Mouse (Mus musculus): ENCODE measurements around the gene Kcnip1. TPM values are rescaled to one million over a fixed set of nuclear protein-coding genes. Genes with fewer than 3 reads are reported as not detected.

The Kcnip1 gene
- 107 and 130 TPM in 2 replicates for polyA plus RNA-seq (2015; fragmentation: Nextera tagmentation; extraction: Ambion mirVana)

DNA sequence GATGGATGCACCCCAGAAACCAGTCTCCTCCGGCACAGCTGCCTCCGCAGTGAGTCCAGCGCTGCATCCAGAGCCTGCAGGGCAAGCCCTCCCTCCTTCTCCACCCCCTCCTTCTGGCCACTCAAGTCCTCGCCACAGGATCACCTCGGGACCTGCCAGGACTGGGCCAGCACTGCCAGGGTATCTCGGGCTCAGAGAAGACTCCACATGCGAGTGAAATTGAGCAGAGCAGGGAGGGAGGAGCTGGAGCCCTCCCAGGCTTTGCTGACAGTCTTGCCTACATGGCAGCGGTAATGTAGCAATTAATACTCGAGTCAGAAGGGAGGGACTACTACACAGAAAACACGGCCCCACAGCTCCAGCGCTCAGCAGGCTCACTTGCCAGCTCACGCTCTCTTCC is at the start of gene Kcnip1:
TSS of gene Kcnip1 (minus strand) at position 215 of the 400 bp plus-strand sequence.
- peak; percentile 77 for ATAC-seq (ENCODE audit: low FRiP score, low read depth)
- H3K9me3 ChIP-seq = no peaks in the 10 kb centered on the region
- peak within 1 kb of the TSS; percentile 42 for H3K4me2 ChIP-seq
- peak within 1 kb of the TSS; percentile 7; the same call in 1 of the 2 replicates for H3K4me3 ChIP-seq
- no peaks in the 10 kb centered on the region for H3K36me3 ChIP-seq
- H3K27ac ChIP-seq (replicated peaks) = no peak within 1 kb of the TSS
- WGBS = 6% methylated on average over 12 of the region's 12 CpGs
- no peak within 1 kb of the TSS for H3K9ac ChIP-seq
- no peaks in the 10 kb centered on the region for H3K27me3 ChIP-seq
- H3K4me1 ChIP-seq (replicated peaks) = peaks cover 25% of the 10 kb centered on the region

DNA sequence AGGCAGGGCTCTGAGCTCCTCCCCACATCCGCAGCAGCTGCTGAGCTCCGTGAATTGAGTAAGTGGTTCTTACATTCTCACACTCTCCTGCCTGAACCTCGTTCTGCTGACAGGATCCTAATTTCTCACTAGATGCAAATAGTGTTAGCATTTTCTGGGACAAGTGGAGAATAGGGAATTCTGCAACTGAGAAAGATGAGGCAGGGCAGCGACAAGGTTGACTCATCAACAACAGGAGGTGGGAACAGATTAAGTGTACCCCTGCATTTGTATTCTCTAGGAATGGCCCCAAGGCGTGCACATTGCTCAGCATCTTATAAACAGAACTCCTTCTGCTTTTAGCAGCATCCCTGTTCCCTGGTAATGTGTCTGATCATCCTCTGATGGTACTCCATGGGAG is 47.1 kb upstream of the Kcnip1 start:
- H3K36me3 ChIP-seq = no peaks in the 10 kb centered on the region
- no peaks in the 10 kb centered on the region for H3K4me1 ChIP-seq (replicated peaks)
- H3K4me3 ChIP-seq = no peak overlapping the region
- H3K27me3 ChIP-seq = no peaks in the 10 kb centered on the region
- no peak overlapping the region for H3K4me2 ChIP-seq
- WGBS = 71% methylated on average over 5 of the region's 5 CpGs
- no peak overlapping the region for H3K9ac ChIP-seq
- H3K27ac ChIP-seq (replicated peaks) = no peak overlapping the region
- no peaks in the 10 kb centered on the region for H3K9me3 ChIP-seq
- ATAC-seq (ENCODE audit: low FRiP score, low read depth) = no peak

DNA sequence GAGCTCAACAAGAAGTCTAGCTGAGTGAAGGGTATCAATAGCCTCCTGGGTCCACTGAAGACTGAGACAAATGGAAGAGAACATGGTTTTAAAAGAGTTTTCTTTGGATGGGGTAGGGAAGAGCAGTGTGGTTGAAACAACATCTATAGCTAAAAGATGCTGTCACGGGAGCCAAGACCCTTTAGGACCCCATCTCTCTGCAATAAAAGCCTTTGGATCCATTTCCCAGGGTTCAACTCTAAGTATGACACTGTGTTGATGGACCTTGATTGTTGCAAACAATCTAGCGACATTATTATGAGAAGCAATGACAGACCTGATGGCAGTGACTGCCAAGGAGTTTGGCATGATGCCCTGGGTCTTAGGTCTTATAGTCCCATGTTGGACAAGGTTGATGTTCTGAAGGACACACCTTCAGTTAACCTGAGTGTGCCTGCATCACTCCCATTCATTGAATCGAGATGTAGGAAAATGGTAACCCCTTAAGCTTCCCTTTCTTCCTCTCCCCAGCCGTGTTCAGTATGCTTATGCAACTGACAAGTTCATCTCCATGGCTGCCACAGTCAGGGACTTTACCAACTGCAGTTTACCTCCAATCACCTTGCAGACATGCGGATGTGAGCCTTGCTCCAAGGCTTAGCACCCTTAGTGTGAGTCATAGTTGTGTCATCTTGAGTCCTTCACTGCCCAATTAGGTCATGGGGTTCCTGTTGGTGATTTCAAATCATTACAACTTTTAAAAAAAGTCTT is 43.1 kb upstream of the Kcnip1 start:
- H3K4me3 ChIP-seq = no peak overlapping the region
- no peak overlapping the region for H3K27ac ChIP-seq (replicated peaks)
- no peak overlapping the region for H3K4me2 ChIP-seq
- no peak for ATAC-seq (ENCODE audit: low FRiP score, low read depth)
- WGBS = 88% methylated on average over 5 of the region's 5 CpGs
- H3K9me3 ChIP-seq = no peaks in the 10 kb centered on the region
- H3K36me3 ChIP-seq = no peaks in the 10 kb centered on the region
- no peaks in the 10 kb centered on the region for H3K27me3 ChIP-seq
- H3K4me1 ChIP-seq (replicated peaks) = no peaks in the 10 kb centered on the region
- no peak overlapping the region for H3K9ac ChIP-seq

DNA sequence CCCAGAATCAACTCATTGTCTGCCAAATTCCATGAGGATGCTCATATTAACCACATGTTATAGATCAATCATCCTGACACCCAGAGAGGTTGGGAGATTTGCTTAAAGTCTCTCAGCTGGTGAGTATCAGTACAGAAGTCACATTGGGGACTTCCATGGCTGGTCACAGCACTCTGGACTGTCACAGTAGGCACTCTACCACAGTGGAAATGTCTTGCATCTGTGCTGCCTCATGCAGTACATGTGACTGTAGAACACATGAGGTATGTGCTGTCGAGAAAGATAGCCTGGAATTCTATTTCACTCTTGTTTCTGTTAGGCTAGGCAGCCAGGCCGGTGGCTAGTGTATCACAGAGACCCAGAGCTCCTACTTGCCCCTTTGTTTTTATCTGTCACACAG is 41.8 kb upstream of the Kcnip1 start:
- 78% methylated on average over 2 of the region's 2 CpGs for WGBS
- Histone ChIP-seq H3K27ac (replicated peaks) (no peak overlapping the region), H3K4me1 (replicated peaks) (no peaks in the 10 kb centered on the region), H3K9me3 (no peaks in the 10 kb centered on the region), H3K27me3 (no peaks in the 10 kb centered on the region), H3K4me3 (no peak overlapping the region), H3K36me3 (no peaks in the 10 kb centered on the region), H3K4me2 (no peak overlapping the region), H3K9ac (no peak overlapping the region)
- no peak for ATAC-seq (ENCODE audit: low FRiP score, low read depth)

DNA sequence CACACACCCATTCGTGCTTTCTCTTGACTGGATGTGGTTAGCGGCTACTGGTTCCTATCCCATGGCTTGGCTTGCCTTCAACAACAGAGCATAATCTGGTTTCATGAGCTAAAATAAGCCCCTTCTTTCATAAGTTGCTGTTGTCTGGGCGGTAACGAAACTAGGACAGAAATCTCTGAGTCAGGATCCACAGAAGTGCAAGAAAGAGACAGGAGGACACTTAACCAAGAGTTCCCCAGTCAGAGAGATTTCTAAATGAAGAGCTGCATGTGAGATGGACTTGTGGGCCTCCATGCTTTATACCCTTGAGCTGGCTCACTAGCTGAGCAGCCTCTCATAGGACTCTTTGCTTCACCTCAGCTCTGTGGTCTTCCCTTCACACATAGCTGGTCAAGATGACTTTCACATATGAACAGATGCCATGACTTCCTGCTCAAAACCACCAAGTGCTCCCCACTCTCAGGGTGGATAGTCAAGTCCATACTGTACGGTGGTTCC is 41.1 kb upstream of the Kcnip1 start:
- Histone ChIP-seq H3K9me3 (no peaks in the 10 kb centered on the region), H3K27ac (replicated peaks) (no peak overlapping the region), H3K4me3 (no peak overlapping the region), H3K4me2 (no peak overlapping the region), H3K9ac (no peak overlapping the region), H3K36me3 (no peaks in the 10 kb centered on the region), H3K4me1 (replicated peaks) (no peaks in the 10 kb centered on the region), H3K27me3 (no peaks in the 10 kb centered on the region)
- WGBS = 95% methylated on average over 5 of the region's 5 CpGs
- no peak for ATAC-seq (ENCODE audit: low FRiP score, low read depth)

DNA sequence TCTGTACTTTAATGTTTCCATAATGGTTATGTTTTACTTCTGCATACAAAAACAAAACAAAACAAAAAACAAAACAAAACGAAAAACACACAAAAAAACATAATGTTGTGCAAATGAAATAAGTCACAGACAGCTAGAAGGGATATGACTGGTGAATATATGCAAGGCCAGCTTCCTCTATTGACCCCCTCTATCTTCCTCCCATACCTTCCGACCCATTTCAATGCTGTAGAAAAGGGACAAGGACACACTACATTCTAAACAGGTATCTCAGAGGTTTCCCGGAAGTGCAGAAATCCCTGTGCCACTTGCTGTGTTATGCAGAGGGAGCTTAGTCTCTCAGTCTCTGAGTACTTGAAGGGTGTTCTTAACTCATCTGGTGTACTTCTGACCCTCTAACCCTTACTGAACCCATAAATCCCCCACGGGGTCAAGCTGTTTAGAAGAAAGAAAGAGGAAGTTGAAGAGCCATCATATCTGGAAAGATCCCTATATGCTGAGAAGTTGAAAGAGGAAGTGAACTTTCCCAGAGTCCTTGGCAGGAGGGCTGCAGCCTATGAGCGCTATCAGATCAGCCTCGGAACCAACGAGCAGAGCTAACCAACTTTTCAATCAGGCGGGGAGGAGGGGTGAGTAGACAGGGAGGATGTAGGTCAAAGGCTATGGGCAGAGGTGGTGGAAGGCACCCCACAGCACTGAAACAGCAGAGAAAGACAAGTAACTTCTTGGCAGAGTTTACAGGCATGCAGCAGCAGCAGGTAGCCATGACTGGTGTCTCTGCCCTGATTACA is 38.3 kb upstream of the Kcnip1 start:
- H3K36me3 ChIP-seq = no peaks in the 10 kb centered on the region
- no peak for ATAC-seq (ENCODE audit: low FRiP score, low read depth)
- H3K4me1 ChIP-seq (replicated peaks) = no peaks in the 10 kb centered on the region
- H3K4me3 ChIP-seq = no peak overlapping the region
- WGBS = 73% methylated on average over 8 of the region's 8 CpGs
- H3K9me3 ChIP-seq = no peaks in the 10 kb centered on the region
- H3K27me3 ChIP-seq = no peaks in the 10 kb centered on the region
- no peak overlapping the region for H3K9ac ChIP-seq
- H3K27ac ChIP-seq (replicated peaks) = no peak overlapping the region
- no peak overlapping the region for H3K4me2 ChIP-seq

DNA sequence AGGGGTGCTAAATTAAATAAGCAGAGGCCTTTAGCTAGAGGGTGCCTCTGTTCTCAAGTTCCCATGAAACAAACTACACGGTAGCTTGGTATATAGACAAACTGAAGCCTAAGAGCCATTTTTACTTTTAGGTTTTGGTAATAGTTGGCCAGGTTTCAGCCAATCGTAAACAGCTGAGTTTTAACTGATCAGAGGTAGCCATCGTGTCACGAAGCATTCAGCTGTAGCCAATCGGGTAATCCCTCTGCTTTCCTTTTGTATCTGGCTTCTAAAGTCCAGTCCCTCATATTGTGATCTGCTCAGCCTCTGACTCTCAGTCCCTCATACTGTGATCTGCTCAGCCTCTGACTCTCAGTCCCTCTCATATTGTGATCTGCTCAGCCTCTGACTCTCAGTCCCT is 36.7 kb upstream of the Kcnip1 start:
- no peak for ATAC-seq (ENCODE audit: low FRiP score, low read depth)
- Histone ChIP-seq H3K4me1 (replicated peaks) (no peaks in the 10 kb centered on the region), H3K27ac (replicated peaks) (no peak overlapping the region), H3K4me2 (no peak overlapping the region), H3K9ac (no peak overlapping the region), H3K27me3 (no peaks in the 10 kb centered on the region), H3K4me3 (no peak overlapping the region), H3K36me3 (no peaks in the 10 kb centered on the region), H3K9me3 (no peaks in the 10 kb centered on the region)
- WGBS = 71% methylated on average over 5 of the region's 5 CpGs

DNA sequence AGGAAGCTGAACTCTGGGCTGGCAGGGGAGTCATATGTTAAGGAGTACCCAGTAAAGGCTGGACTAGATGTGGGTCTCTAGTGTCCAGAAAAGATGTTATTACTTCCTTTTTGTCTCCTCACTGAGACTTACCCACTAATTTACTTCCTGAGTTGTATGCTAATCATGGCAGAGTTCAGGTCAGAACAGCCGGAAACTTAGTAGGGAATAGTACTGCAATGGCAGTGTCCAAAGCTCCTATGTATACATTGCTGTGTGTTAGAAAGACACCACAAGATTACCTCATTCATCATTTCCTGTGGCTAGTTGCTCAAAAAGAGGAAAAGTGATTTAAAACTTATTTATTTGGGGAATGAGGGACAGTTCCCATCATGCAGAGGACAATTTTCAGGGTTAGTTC is 32.1 kb upstream of the Kcnip1 start:
- Histone ChIP-seq H3K4me3 (no peak overlapping the region), H3K9me3 (no peaks in the 10 kb centered on the region), H3K36me3 (no peaks in the 10 kb centered on the region), H3K4me1 (replicated peaks) (no peaks in the 10 kb centered on the region), H3K27me3 (no peaks in the 10 kb centered on the region), H3K9ac (no peak overlapping the region), H3K4me2 (no peak overlapping the region), H3K27ac (replicated peaks) (no peak overlapping the region)
- ATAC-seq (ENCODE audit: low FRiP score, low read depth) = no peak
- WGBS = 81% methylated on average over 1 of the region's 1 CpGs

DNA sequence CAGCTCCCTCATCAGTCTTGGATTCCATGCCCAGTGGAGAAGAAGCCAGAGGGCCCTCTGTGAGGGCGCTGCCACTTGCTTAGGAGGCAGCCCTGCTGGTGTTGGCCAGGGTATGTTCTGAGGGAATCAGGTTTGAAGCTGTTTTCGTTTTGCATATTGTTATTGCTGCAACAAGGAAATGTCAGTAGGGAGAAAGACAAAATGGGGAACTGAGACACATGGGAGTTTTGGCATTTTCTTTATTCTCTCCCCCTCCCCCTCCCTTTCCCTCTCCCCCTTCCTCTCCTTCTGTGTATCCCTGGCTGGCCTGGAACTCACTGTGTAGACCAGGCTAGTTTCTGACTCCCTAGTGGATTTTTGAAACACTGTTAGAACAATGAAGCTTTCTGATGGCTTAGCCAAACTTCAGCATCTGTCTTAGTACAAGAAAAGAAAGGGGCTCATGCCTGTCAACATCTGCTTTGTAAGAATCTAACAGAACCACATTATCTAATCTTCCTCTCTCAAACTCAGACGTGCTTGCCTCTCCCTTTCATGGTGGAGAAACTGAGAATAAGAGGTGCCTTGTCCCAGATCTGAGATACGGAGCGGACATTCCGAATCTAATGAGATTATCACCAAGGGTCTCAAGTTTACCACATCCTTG is 19.2 kb upstream of the Kcnip1 start:
- Histone ChIP-seq H3K9ac (no peak overlapping the region), H3K4me1 (replicated peaks) (no peaks in the 10 kb centered on the region), H3K4me2 (no peak overlapping the region), H3K9me3 (no peaks in the 10 kb centered on the region), H3K27ac (replicated peaks) (no peak overlapping the region), H3K36me3 (no peaks in the 10 kb centered on the region), H3K27me3 (no peaks in the 10 kb centered on the region), H3K4me3 (no peak overlapping the region)
- no peak for ATAC-seq (ENCODE audit: low FRiP score, low read depth)
- WGBS = 81% methylated on average over 6 of the region's 6 CpGs

DNA sequence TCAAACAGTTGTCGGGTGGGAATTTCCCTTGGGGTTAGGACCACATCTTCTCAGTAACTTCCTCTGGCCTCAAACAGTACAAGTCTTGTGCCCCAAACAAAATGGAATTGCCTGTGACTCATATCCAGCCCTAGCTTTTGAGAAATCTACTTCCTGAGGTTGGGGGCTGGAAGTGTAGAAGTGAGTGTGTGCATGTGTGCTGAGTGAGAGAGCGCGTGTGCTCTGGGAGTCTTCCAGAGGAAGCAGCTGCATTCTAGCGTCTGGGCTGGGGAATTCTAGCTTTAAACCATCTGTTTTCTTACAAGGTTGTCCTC is 17.9 kb upstream of the Kcnip1 start:
- Histone ChIP-seq H3K4me2 (no peak overlapping the region), H3K9me3 (no peaks in the 10 kb centered on the region), H3K27ac (replicated peaks) (no peak overlapping the region), H3K4me1 (replicated peaks) (no peaks in the 10 kb centered on the region), H3K4me3 (no peak overlapping the region), H3K9ac (no peak overlapping the region), H3K27me3 (no peaks in the 10 kb centered on the region), H3K36me3 (no peaks in the 10 kb centered on the region)
- no peak for ATAC-seq (ENCODE audit: low FRiP score, low read depth)
- 77% methylated on average over 4 of the region's 4 CpGs for WGBS

DNA sequence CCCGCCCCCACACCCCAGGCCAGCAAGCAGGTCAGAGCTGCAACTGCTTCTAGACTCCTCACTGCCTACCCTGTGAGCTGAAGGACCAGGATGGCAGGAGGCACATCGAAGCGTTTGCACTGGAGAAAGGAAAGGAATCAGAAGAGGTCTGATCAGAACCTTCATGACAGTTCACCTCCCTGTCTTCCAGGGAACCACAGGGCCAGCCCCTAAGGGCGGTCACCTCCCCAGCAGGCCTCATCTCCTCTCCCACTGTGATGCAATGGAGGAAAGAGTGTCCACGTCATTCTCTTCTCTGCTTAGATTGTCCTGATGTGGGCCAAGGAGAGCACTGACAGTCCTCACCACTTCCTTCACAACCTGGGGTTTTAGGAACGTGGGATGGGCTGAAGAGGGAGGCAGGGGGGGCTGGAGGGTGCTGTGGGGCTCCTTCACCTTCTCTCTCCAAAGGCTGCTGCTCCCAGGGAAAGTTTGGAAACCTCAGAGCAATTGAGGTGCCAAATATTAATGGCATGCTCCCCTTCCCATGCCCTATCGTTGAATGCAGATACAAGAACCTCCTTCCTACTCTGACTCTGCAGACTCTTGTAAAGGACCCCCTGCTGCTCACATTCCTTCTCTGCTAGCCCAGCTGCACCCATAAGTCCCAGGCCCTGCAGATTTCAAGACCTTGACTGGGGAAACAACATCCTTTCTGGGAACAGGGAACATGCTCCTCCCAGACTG is 17.3 kb upstream of the Kcnip1 start:
- ATAC-seq (ENCODE audit: low FRiP score, low read depth) = no peak
- Histone ChIP-seq H3K4me2 (no peak overlapping the region), H3K4me3 (no peak overlapping the region), H3K9ac (no peak overlapping the region), H3K4me1 (replicated peaks) (no peaks in the 10 kb centered on the region), H3K36me3 (no peaks in the 10 kb centered on the region), H3K27ac (replicated peaks) (0 out of 2 replicates have a peak overlapping the region, but pooled peaks have one; percentile 3), H3K9me3 (no peaks in the 10 kb centered on the region), H3K27me3 (no peaks in the 10 kb centered on the region)
- 78% methylated on average over 7 of the region's 7 CpGs for WGBS
